Mouse (Mus musculus): Measurements from ENCODE around the gene Hist1h2ad.

DNA sequence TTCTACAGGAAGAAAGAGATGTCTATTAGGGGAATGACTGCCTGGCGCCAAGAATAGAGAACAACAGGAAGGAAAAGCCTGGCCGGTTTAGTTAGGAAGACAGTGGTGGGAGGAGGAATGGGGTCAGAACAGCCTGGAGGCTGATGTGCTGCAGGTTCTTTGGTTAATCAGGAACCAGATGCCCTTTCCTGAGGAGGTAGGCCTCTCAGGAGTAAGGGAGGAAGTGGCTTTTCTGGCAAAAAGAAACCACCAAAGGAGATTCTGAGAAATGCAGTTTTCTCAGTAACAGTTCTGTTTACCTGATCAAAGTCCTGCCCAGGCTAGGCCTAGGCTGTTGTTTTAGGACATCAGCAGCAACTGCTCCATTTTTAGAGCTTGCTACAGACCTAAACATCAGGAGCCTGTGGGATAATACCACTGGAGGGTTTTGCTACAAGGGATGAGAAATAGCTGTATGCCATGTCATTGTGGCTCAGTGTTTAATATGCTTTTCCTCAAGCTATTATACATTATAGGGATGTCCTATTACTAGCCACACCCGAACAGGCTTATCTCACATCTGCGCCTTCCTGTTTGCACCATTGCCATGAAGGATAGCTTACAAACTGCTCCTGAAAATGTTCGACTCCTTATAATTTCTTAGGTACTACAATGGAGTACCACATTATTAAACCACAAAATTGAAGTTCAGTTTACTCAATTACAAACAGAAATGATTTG, 19.0 kb downstream of the Hist1h2ad start:
- TF ChIP-seq CTCF (IDR thresholded peaks at IDR 0.05; ENCODE audit: low read depth) (no peak), EP300 (IDR thresholded peaks at IDR 0.05; ENCODE audit: low read depth) (no peak)
